Mouse (Mus musculus) urinary bladder, postnatal 36 days (tissue): Measurements from ENCODE around the gene Sipa1l1.

ENCODE experiments used
- DNase-seq, 2 experiments: peaks; one replicate each; pipeline ENCODE4 v3.0.0; 2022; ENCODE audit warnings: low spot score in 2 of 2, mixed read lengths in 1 of 2

Gene Sipa1l1

DNA sequence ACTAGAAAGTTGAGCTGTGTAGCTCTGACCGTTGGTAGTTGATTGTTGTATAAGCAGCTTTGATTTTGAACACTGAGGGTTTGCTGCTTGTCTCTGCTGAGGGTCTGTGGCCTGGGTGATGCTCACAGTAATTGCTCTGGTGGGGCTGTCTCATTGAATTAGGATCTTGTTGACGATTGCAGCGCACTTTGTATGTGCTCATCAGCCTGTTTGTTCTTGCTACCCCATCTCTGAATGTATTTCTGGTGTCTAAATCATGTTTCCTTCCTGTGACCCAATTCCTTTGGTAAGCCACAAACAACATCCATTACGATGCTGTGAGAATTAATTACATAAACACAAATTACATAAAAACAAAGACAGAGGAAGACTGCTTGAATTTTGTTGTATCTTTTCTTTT, 39.5 kb downstream of the Sipa1l1 start:
- DNase-seq: no peak

DNA sequence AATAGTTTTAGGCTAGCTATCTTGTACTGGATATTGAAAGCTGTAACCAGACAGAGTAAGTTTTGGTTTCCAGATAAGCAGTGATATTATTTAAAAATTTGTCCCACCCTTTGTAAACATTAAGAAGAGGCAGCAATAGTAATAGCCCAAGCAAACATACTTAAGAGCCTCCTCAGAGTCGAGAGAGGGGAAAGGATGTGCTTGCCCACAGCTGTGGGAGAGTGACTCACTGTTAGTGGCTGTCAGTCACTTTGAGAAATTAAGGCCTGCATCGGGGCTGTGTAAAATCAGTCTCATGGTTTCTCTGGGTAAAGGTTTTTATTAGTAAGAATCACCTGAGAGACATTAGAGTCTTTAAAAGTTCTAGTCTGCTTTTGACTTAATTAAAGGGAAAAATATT, 40.6 kb downstream of the Sipa1l1 start:
- DNase-seq: no peak

DNA sequence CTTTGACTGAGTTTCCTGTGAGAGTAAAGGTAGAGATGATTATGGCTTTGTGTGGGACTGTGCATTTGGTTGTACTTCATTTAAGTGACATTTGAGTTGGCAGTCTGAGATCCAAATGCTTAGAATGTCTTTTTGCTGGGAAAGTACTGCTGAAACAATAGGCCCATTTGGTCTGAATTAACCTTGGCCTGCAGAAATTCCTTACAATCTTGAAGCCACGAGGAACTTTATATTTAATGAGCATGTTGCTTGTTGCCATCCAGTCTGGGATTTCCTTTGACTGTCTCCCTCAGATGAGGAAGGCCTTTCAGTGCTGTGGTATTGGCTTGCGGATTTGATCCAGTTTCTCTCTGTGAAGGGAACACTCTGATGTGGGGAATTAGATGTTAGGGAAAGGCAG, 43.9 kb downstream of the Sipa1l1 start:
- no peak for DNase-seq

DNA sequence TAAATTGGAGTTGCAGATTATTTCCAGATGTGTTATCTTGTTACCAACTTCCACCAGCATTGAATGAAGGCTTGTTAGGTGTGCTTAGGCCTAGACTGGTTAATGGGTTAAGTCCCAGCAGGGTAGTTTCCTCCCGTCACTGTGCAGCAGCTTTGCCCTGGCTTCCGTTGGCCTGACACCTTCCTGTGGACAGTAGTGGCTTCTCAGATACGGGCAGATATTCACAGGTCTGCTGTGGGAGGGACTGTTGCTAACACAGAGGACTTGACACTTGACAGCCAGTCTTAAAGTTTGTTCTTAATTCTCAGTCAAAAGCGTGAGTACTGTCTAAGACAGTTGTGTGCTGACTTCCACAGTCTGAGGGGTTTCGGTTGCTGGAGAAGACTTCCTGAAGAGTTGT, 45.8 kb downstream of the Sipa1l1 start:
- no peak for DNase-seq

DNA sequence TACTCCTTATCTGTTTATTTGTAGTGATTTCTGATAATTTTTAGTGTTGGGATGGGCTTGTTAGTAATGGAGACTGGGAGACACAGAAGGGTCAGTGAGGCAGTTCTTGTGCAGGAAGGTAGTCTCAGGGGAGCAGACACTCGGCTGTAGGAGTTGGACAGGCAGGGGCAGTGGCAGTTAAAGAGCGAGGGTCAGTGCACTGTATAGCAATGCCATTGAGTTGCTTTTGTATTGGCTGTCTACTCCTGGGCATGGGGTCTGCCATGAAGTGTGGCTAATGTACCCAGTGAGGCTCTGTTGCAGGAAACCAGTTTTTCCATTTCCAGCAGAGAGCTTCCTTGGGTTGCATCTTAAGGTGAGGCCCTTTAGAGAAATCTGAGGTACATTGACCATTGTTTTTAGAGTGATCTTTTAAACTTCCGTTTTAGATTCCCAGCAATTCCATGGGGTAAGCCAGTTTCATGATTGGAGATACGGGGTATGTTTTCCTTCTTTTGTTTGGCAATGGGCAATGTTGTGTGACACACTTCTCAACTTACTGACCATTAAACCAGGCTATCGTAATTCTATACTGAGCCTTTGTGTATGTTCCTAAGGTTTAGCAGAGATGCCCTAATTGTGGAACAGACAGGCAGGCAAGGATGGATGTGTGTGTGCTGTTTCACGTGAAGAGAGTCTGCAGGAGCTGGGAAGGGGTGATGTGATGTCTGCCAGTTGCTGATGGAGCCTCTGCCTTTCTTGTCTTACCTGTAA, 47.9 kb downstream of the Sipa1l1 start:
- no peak for DNase-seq

DNA sequence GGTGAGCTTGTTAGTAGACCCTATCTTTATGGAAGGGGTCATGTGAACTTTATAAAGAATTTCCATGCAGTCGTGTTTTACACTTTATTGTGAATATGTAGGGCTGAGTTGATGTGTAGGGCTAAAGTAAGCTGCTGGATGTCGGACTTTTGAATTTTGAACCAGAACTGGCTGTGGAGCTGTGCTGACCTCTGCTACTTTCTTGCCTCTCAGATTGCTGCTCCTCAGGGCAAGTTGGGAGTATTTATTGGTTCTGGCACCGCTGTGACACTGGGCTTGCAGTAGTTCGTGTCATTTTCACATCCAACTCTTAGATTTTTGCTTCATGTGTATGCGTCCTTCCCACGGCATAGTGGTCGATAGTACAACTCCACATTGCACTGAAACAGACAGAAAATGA, 49.1 kb downstream of the Sipa1l1 start:
- no peak for DNase-seq

DNA sequence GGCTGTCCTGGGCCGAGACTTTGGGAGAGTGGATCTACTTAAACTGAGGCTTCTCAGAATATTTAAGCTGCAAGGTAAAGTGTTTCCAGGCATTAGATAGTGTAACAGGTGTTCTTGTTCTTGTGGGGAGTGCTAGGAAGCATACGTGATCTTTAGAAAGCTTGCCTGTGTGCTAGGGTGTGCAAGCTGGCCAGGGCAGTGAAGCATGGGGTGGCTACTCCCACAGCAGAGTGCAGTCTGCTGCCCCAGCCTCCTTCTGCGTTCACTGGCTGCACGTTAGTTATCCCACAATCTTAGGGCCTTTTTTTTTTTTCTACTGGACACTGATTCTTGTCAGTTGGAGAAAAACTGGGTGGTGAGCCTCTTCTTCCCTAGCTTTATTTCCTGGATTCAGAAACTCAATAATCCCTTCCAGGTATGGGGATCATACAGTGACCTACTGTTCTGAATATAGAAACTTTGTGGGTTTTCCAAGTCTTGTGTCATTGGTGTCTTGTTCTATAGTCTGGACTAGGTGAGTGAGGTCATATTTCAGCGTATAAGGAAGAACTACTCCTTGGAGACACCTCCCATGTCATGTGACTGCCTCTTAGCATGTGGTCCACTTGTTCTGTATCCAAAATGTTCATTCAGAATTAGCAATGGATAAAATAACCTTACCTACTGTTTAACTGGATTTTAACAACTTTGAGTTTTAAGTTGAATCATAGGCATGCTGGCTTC, 51.4 kb downstream of the Sipa1l1 start:
- no peak for DNase-seq

DNA sequence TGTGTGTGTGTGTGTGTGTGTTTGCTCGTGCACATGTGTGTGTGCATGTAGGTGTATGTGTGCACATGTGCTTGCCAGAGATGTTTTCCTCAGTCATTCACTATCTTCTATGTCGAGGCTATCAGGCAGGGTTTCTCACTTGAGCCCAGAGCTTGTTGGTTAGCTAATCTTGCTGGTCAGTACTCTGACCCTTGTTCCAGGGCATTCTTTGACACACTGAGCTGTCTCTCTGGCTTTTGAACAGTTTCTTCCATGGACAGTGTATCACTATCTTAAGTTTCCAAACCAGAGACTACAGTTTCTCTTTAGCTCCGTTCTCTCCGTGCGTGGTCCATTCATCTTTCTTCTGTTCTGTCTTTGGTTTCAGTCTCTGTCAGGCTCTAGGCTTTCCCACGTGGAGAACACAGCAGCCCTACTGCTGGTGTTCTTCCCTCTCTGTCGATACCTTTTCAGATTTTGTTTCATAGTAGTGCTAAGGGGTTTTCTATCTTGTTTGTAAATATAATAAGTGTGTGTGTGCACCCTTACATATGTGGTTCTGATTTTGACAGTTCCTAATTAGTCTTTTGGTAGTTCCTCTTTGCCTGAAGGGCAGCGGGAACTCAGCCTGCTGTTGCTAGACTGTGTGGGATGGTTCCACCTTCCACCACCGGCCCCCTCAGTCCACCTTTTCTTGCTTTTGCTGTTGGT, 54.2 kb downstream of the Sipa1l1 start:
- no peak for DNase-seq

DNA sequence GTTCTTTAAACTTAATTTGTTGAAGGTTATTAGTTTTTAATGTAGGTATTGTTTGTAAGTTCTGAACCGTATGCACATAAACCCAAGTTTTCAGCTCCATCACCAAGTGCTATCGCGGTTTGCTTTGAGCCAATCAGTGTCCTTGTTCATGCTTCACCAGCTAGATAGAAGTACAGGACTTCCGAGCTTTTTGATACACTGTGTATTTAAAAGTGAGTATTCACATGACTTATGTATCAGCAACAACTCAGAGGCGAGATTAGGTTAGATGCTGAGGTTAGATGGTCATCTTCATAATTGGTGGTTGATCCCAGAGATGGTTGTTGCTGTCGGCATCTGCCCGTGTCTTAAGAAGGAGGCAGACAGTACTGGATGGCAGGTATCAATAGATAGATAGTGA, 55.7 kb downstream of the Sipa1l1 start:
- DNase-seq: no peak

DNA sequence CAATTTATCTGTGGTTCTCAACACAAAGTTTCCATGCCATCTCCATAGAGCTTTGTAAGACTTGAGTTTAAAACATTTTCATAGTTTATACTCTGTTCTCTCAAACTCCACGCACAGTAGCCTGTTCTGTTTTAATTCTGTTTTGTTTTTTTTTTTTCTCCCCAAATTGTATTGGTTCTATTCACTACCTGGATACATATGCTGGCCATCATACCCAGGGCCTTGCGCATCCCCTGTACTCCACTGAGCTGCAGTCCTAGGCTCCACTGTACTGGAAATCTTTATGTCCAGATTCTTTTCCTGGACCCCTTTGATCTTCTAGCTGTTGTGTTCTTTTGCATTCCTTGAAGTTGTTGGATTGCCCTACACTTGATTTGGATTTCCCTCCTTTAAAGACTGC, 56.2 kb downstream of the Sipa1l1 start:
- no peak for DNase-seq

DNA sequence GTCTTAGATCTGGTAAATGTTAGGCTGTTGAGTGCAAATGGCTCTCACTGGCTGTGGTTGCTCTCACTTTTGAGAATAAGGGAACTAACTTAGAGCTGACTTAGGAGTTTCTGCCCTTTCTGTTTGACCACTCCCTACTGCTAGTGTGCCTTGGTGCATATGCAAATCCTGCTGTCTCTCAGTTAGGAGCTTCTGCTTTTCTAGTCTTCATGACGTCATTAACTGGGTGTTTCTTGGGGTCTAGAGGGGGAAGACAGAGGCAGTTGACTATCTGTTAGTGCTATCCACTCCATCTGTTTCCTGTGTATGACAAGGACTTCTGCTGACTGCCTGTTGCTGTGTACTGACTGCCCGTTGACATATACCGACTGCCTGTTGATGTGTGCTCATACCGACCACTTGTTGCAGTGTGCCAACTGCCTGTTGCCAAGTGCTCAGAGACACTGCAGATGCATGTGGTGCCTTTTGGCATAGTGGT, 56.7 kb downstream of the Sipa1l1 start:
- DNase-seq: no peak

DNA sequence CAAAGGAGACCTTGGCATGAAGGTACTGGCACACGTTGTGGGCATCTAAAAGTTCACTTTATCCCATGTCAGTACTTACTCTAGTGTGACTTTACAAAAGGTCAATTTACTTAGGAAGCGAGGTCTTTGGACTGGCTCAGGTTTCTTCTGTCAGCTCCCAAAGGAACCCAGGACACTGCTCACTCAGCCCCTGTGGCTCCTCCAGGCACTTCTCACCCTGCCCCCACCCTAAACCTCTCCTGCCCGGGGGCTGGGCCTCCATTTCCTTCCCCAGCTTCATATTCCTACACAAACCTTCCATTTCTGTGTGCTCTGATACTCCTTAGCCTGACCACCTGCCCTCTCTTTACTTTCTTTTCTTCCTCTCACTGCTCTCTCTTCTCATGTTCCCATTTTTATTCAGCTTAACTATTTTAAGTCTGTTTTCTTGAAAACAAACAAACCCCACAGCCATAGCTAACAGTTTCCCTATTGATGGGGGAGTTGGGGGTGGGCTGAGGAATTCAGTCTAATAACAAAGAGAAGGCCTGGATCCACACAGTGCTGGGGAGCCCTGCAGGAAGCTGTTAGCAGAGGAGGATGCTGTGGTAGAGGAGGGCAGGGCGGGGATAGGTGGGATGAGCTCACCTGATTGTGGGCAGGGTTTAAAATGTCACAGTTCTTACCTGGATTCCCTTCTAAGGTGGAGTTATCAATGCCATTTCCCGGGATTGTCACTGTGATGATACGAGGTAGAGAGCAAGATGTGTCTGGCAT, 57.4 kb downstream of the Sipa1l1 start:
- no peak for DNase-seq

DNA sequence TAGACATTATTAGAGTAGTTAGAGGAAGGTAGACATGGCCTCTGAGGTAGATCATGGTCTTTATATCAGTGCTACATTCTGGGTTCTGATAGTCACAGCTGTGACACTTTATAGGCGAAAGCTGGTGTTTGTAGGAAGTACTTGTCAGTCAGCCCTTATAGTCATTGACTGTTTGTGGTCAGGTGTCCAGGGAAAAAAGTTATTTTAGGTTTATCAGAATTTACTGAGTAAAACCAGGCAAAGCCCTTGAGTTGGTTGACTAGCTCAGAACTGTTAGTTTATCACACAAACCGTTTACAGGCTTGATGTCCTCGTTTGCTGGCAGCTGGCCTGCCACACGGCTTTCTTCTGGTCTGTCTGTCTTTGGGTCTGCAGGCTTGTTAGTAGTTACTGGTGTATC, 61.0 kb downstream of the Sipa1l1 start:
- DNase-seq: no peak

DNA sequence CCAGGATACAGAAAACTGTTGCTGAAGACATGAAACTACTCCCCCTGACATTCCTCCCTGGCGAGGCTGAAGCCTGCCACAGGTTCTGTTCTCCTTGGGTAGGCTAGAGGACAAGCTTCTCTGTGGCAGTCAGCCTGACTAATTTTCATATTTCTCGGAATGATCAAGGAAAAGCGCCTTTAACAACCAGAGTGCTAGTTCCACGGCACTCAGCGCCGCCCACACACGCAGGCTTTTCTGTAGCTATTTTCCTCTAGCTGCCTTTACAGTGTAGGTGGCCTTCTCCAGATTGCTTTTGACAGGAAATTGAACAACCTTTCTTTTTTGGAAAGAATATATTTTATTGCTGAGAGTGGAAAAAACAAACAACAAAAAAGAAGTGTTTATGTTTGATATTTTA, 62.1 kb downstream of the Sipa1l1 start:
- DNase-seq: no peak

DNA sequence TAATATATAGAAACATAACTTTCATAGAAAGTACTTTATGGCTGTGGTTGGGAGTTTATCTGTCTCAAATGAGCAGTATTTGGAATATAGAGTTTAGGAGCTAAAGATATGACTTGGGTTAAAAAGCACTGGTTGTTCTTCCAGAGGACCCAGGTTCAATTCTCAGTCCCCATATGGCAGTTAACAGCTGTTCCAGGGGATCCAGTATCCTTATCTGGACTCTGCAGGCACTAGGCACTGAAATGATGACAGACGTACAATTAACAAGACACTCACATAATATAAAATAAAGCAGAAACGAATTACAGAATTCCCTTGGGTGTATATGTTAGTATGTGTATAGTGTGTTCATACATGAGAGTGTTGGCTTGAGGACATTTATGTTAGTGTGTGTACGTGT, 64.1 kb downstream of the Sipa1l1 start:
- no peak for DNase-seq

DNA sequence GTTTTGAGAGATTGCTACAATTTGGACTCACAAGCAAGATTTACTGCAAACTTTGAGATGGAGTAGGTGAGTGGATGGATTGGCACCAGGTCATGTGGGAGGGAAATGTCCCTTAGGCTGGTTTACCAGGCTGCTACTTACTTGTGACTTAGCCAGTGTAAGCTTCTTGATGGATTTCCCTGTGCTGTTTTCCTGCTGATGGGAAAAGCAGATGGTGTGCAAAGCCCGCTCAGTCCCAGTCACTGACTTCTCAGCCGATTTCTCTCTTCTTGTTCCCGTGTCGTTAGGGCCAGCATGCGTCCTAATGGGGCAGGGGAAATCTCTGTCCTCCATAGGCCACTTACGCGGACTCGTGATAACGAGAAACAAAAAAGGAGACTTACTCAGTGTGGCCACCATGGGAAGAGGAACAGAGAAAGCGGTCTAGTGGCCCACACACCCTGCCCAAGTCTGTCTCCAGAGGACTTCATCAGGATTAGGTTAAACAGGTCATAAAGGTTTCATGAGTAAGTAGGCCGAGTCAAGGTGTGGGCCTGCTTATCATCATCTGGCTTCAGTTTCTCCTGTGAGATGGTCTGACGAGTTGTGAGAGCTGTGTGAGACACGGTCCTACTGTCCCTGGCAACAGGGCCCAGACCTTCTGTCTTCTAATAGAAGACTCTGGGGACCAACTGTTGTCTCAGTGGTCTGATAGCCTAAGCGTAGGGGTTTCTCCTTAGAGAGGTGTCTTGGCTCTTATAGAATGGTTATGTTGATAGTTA, 65.5 kb downstream of the Sipa1l1 start:
- DNase-seq: no peak

DNA sequence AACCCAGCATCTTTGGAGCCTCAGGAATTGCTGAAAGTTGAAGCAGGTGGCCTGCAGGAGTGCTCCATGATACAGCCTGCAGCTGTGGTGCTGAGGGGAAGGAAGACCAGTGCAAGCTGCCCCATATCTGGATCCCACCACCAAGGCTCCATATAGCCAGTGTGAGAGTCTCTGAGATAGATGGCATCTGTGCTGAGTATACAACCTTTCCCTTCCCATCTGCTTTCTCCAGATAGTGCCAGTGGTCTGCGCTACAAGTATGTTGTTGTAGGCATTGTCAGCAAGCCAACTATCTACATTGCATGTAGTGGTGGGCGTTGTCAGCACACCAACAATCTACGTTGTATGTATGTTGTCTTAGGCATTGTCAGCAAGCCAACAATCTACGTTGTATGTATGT, 68.0 kb downstream of the Sipa1l1 start:
- no peak for DNase-seq

DNA sequence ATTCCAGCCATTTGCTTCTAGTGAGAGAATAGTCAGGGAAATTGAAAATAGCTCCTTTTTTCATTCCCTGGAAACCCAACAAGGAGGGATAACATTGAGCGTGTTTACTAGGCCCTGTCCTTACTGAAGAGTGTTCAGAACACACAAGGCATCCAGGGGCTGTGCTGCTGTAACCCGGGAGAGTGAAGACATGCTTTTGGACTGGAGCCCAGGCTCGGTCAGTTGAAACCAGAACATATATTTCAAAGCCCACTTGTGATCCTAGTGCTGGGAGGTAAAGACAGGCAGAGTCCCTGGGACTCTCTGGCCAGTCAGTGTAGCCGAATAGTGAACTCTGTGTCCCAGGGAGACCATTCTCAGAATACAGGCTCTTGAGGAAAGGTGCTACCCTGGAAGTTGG, 68.8 kb downstream of the Sipa1l1 start:
- no peak for DNase-seq

DNA sequence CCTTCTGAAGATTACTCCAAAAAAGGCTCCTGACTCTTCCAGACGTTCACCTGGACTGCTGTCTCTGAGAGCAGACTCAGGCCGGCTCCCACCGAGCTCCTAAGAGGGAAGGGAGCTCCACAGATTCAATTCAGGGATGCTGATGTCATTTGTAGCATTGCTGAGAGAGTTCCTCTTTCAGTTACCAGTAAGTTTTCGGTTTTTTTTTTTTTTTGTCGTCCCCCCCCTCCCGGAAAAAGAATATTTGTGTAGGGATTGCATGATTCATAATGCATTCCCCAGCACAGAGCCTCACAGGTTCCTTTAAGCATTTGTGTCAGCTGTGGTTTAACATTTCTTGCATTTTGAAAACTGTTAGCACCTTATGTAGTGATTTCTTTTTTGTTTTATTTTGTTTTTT, 71.6 kb downstream of the Sipa1l1 start:
- no peak for DNase-seq

DNA sequence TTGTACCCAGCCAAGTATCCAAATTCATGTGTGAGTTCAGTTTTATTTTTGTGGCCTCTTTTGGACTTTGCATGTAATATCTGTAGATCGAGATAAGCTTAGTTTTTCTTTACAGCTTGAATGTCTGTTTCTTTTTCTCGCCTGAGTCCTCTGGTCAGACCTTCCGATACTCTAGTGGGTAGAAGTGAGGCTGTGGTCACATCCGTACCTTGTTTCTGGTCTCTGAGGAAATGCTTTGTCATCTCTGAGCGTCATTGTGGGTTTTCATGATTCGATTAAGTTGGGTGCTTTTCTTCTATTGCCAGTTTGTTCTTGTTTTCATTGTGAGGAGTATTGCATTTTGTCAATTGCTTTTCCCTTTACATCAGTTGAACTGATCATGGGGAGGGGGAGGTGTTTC, 76.1 kb downstream of the Sipa1l1 start:
- no peak for DNase-seq

DNA sequence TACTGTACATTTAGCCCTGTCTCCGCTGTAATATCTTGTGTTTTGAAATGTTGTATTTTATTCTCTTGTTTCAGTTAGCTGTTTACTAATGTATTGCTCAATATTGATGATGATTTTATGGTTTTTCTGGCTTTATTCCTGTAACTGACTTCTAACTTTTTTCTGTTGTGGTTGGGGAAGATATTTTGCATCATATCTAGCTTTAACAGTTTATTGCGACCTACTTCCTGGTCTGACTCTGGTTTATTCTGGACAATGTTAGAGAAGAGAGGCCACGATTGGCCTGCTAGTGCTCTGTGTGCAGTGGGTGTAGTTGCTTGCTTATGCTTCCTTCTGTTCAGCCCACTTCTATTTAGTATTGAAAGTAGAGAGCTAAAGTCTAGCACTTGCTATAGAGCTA, 77.3 kb downstream of the Sipa1l1 start:
- DNase-seq: no peak
